Mouse (Mus musculus): ENCODE measurements around the gene Nat10. TPM values are rescaled to one million over a fixed set of nuclear protein-coding genes. Genes with fewer than 3 reads are reported as not detected.

The Nat10 gene
- polyA plus RNA-seq, 1 experiment, result 22.8 TPM

GRCm38 (mm10) chr2:103677614-103678369 is 83.3 kb downstream of the Nat10 start:
- TF ChIP-seq POLR2A (IDR thresholded peaks at IDR 0.05; ENCODE audit: borderline replicate concordance, control insufficient read depth, low read depth, low read length) (no peak), CTCF (IDR thresholded peaks at IDR 0.05; ENCODE audit: control insufficient read depth, insufficient read depth, low read length) (no peak)
- WGBS, result 88% methylated on average over 7 of the region's 7 CpGs
- H3K4me3 ChIP-seq (replicated peaks; ENCODE audit: control insufficient read depth, low read depth, low read length), result no peak overlapping the region
- H3K4me1 ChIP-seq (ENCODE audit: control insufficient read depth, insufficient read depth, low read length), result peaks cover 6% of the 10 kb centered on the region; the same call in 1 of the 2 replicates
- H3K27ac ChIP-seq (ENCODE audit: control insufficient read depth, insufficient read depth, low read depth, low read length, poor library complexity), result no peak overlapping the region

- Histone ChIP-seq H3K4me3 (replicated peaks; ENCODE audit: control insufficient read depth, low read depth, low read length) (no peak overlapping the region), H3K27ac (ENCODE audit: control insufficient read depth, insufficient read depth, low read depth, low read length, poor library complexity) (no peak overlapping the region), H3K4me1 (ENCODE audit: control insufficient read depth, insufficient read depth, low read length) (peaks cover 7% of the 10 kb centered on the region)
- WGBS, result 87% methylated on average over 2 of the region's 2 CpGs
- TF ChIP-seq POLR2A (IDR thresholded peaks at IDR 0.05; ENCODE audit: borderline replicate concordance, control insufficient read depth, low read depth, low read length) (no peak), CTCF (IDR thresholded peaks at IDR 0.05; ENCODE audit: control insufficient read depth, insufficient read depth, low read length) (no peak)
These were observed 84.3 kb downstream of the Nat10 start for GRCm38 (mm10) chr2:103676808-103677207.

GRCm38 (mm10) chr2:103675391-103675790 is 85.7 kb downstream of the Nat10 start:
- Histone ChIP-seq H3K4me3 (replicated peaks; ENCODE audit: control insufficient read depth, low read depth, low read length) (no peak overlapping the region), H3K27ac (ENCODE audit: control insufficient read depth, insufficient read depth, low read depth, low read length, poor library complexity) (no peak overlapping the region), H3K4me1 (ENCODE audit: control insufficient read depth, insufficient read depth, low read length) (peaks cover 6% of the 10 kb centered on the region)
- no peak for TF ChIP-seq CTCF (IDR thresholded peaks at IDR 0.05; ENCODE audit: control insufficient read depth, insufficient read depth, low read length)
- TF ChIP-seq POLR2A (IDR thresholded peaks at IDR 0.05; ENCODE audit: borderline replicate concordance, control insufficient read depth, low read depth, low read length), result no peak
- WGBS, result 84% methylated on average over 5 of the region's 5 CpGs

GRCm38 (mm10) chr2:103673609-103674008 is 87.5 kb downstream of the Nat10 start:
- peaks cover 6% of the 10 kb centered on the region for H3K4me1 ChIP-seq (ENCODE audit: control insufficient read depth, insufficient read depth, low read length)
- WGBS, result 30% methylated on average over 4 of the region's 4 CpGs
- TF ChIP-seq CTCF (IDR thresholded peaks at IDR 0.05; ENCODE audit: control insufficient read depth, insufficient read depth, low read length), result no peak
- TF ChIP-seq POLR2A (IDR thresholded peaks at IDR 0.05; ENCODE audit: borderline replicate concordance, control insufficient read depth, low read depth, low read length), result no peak

GRCm38 (mm10) chr2:103672573-103673119 is 88.4 kb downstream of the Nat10 start:
- TF ChIP-seq POLR2A (IDR thresholded peaks at IDR 0.05; ENCODE audit: borderline replicate concordance, control insufficient read depth, low read depth, low read length) (no peak), CTCF (IDR thresholded peaks at IDR 0.05; ENCODE audit: control insufficient read depth, insufficient read depth, low read length) (no peak)
- WGBS, result 21% methylated on average over 7 of the region's 7 CpGs
- H3K27ac ChIP-seq (ENCODE audit: control insufficient read depth, insufficient read depth, low read depth, low read length, poor library complexity), result no peak overlapping the region; the same call in 1 of the 2 replicates

More at GRCm38 (mm10) chr2:103673609-103674008, 87.5 kb downstream of the Nat10 start:
- Histone ChIP-seq H3K4me3 (replicated peaks; ENCODE audit: control insufficient read depth, low read depth, low read length) (no peak overlapping the region), H3K27ac (ENCODE audit: control insufficient read depth, insufficient read depth, low read depth, low read length, poor library complexity) (no peak overlapping the region)

More at GRCm38 (mm10) chr2:103672573-103673119, 88.4 kb downstream of the Nat10 start:
- H3K4me3 ChIP-seq (replicated peaks; ENCODE audit: control insufficient read depth, low read depth, low read length), result no peak overlapping the region
- H3K4me1 ChIP-seq (ENCODE audit: control insufficient read depth, insufficient read depth, low read length), result peaks cover 6% of the 10 kb centered on the region

Other genes starting within 250 kb of the Nat10 start
- gene Abtb2, start 195.0 kb downstream of the Nat10 start, polyA plus RNA-seq (2011; ENCODE audit: insufficient read depth, insufficient read length, low replicate concordance, missing spikeins), result 0.84 and 4.2 TPM in 2 replicates
- gene Caprin1, start 36.4 kb upstream of the Nat10 start, polyA plus RNA-seq (2011; ENCODE audit: insufficient read depth, insufficient read length, low replicate concordance, missing spikeins), result 61.4 and 116 TPM in 2 replicates
- gene Lmo2, start 196.7 kb upstream of the Nat10 start, polyA plus RNA-seq (2011; ENCODE audit: insufficient read depth, insufficient read length, low replicate concordance, missing spikeins), result 110 and 144 TPM in 2 replicates

All from bone marrow, adult 2 months (tissue).